Mouse (Mus musculus): ENCODE results near the gene Nop2. TPM values are rescaled to one million over a fixed set of nuclear protein-coding genes. Genes with fewer than 3 reads are reported as not detected.

Gene Nop2
- polyA plus RNA-seq, 1 experiment from 2014 or later: 48.6 TPM

DNA sequence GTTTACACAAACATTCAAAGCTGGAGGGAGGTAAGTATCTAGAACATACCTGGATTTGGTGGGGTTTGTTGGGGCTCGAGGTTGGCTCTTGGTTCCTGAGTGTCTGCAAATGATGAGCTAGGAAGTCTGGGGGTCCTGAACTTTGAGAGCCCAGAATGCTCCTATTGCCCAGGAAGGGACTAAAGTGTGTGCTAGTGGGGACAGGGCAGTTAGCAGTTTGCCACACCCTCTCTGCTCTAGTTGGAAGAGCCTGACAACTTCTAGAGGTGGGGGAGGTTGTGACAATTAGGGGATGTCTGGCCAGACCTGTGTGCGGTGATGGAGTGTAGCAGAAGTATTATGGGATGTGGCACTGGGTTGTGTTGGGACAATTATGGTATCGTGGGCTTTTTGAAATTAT lies 36.9 kb upstream of the Nop2 start:
- peak overlapping the region; percentile 95; the same call in 1 of the 2 replicates for H3K27ac ChIP-seq (ENCODE audit: low read depth, low read length)
- no peaks in the 10 kb centered on the region for H3K27me3 ChIP-seq (replicated peaks; ENCODE audit: control insufficient read depth, insufficient read depth, low read length)
- no peak for ATAC-seq
- no peaks in the 10 kb centered on the region for H3K36me3 ChIP-seq (ENCODE audit: control insufficient read depth, insufficient read depth, low read length)
- H3K4me2 ChIP-seq (ENCODE audit: low read length): no peak overlapping the region
- 65% methylated on average over 3 of the region's 3 CpGs for WGBS
- H3K9me3 ChIP-seq (ENCODE audit: control insufficient read depth, low read length): no peaks in the 10 kb centered on the region
- peaks cover 40% of the 10 kb centered on the region for H3K4me1 ChIP-seq (ENCODE audit: control insufficient read depth, insufficient read depth, low read depth, low read length)
- H3K9ac ChIP-seq (ENCODE audit: low read depth, low read length): no peak overlapping the region
- H3K4me3 ChIP-seq (ENCODE audit: low read length): no peak overlapping the region

DNA sequence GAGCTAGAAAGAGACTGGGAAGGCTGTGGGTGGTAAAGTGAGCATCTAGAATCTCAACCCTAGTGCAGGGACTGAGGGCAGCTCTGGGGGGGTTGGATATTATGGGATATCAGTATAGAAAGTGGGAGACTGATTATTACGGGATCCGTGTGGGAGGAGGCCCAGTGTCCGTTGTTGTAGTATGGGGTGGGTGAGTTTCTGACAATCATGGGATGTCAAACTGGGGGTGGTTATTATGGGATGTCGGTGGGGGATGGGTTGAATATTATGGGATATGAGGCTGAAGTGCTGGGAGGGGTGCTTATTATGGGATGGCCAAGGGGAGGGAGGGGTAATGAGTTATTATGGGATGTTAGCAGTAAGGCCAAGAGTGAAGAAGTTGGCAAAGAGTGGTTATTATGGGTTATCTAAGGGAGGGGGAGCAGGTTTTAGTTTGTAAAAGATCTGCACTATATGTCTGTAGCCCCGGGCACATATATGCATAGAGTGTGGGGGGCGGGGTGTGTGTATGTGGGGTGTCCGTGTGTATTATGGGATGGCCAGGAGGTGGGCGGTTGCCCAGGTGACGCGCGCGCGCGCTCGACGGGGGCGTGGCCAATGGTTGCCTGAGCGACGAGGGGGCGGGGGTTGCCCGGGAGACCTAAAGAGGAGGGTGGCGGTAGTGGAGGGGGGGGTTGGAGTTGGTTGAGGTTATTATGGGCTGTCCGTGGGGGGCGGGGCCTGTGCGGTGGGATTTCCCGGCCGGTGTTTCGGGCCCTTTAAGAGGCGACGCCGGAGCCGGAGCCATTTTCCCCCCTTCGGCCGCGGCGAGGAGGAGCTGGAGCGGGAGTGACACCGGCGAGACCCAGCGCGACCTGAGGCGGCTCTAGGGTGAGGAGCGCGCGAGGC lies 36.1 kb upstream of the Nop2 start, which contains the start of gene Chd4:
Gene Chd4, plus strand, starts transcription at position 591 of the 888 bp plus-strand sequence.
- H3K27ac ChIP-seq (ENCODE audit: low read depth, low read length): peak within 1 kb of the TSS; percentile 95
- H3K4me3 ChIP-seq (ENCODE audit: low read length): peak within 1 kb of the TSS; percentile 86
- no peaks in the 10 kb centered on the region for H3K9me3 ChIP-seq (ENCODE audit: control insufficient read depth, low read length)
- peak within 1 kb of the TSS; percentile 95 for H3K9ac ChIP-seq (ENCODE audit: low read depth, low read length)
- peak within 1 kb of the TSS; percentile 91 for H3K4me2 ChIP-seq (ENCODE audit: low read length)
- peak; percentile 79 for ATAC-seq
- H3K27me3 ChIP-seq (replicated peaks; ENCODE audit: control insufficient read depth, insufficient read depth, low read length): no peaks in the 10 kb centered on the region
- WGBS: 1% methylated on average over 44 of the region's 45 CpGs
- peaks cover 37% of the 10 kb centered on the region for H3K4me1 ChIP-seq (ENCODE audit: control insufficient read depth, insufficient read depth, low read depth, low read length)
- H3K36me3 ChIP-seq (ENCODE audit: control insufficient read depth, insufficient read depth, low read length): peaks cover 6% of the 10 kb centered on the region; the same call in 1 of the 2 replicates

DNA sequence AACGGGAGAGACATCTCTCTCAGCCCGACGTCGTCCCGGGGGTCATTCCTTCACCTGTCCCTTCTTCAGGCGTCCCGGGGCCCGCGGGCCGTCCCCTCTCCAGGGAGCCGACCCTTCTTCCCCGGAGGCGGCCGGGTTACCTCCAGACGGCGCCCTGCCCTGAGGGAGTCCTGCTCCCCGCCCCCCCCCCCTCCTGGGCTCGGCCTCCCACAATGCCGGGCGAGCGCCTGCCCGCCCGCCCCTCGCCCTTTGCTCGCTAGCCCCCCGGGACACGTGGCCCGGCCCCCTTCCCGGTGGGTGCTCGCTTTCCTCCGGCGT lies 35.5 kb upstream of the Nop2 start:
- Histone ChIP-seq H3K4me3 (ENCODE audit: low read length) (peak overlapping the region; percentile 86), H3K9ac (ENCODE audit: low read depth, low read length) (peak overlapping the region; percentile 95), H3K4me2 (ENCODE audit: low read length) (peak overlapping the region; percentile 91), H3K27me3 (replicated peaks; ENCODE audit: control insufficient read depth, insufficient read depth, low read length) (no peaks in the 10 kb centered on the region), H3K4me1 (ENCODE audit: control insufficient read depth, insufficient read depth, low read depth, low read length) (peaks cover 35% of the 10 kb centered on the region), H3K27ac (ENCODE audit: low read depth, low read length) (peak overlapping the region; percentile 95), H3K9me3 (ENCODE audit: control insufficient read depth, low read length) (no peaks in the 10 kb centered on the region), H3K36me3 (ENCODE audit: control insufficient read depth, insufficient read depth, low read length) (peaks cover 12% of the 10 kb centered on the region)
- ATAC-seq: no peak
- WGBS: 0% methylated on average over 20 of the region's 32 CpGs

DNA sequence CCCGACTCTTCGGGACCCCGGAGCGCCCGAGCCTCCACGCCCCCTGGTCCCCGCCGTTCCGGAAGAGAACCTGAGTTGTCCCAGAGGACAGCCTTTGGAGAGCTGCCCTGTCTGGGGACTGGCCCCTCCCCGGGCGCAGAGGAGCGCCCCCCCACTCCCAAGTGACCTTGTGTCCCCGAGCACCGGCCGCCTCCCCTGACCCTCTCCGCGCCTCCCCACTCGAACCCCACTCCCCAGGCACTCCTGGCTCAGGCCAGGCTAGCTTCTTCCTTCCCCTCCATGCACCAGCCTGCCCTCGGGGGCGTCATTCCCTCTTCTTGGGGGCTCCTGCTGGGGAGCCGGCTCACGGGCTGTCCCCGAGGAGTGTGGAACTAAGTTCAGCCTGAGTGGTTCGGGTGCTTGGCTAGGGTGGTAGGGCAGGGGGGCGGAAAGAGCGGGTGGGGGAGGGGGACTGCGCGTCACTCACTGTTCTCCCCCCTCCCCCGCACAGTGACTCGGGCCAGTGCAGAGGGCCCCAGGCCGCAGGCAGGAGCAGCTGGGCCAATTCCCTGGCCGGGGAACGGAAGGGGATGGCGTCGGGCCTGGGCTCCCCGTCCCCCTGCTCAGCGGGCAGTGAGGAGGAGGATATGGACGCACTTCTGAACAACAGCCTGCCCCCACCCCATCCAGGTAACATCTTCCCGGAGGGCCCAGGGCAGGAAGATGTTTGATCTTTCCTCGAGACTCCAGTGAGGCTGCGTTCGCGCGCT lies 34.9 kb upstream of the Nop2 start:
- Histone ChIP-seq H3K4me3 (ENCODE audit: low read length) (peak overlapping the region; percentile 86), H3K4me2 (ENCODE audit: low read length) (peak overlapping the region; percentile 91), H3K9ac (ENCODE audit: low read depth, low read length) (peak overlapping the region; percentile 95), H3K4me1 (ENCODE audit: control insufficient read depth, insufficient read depth, low read depth, low read length) (peaks cover 35% of the 10 kb centered on the region), H3K9me3 (ENCODE audit: control insufficient read depth, low read length) (no peaks in the 10 kb centered on the region), H3K27me3 (replicated peaks; ENCODE audit: control insufficient read depth, insufficient read depth, low read length) (no peaks in the 10 kb centered on the region), H3K27ac (ENCODE audit: low read depth, low read length) (peak overlapping the region; percentile 95), H3K36me3 (ENCODE audit: control insufficient read depth, insufficient read depth, low read length) (peaks cover 17% of the 10 kb centered on the region)
- WGBS: 0% methylated on average over 40 of the region's 44 CpGs
- ATAC-seq: peak; percentile 48

DNA sequence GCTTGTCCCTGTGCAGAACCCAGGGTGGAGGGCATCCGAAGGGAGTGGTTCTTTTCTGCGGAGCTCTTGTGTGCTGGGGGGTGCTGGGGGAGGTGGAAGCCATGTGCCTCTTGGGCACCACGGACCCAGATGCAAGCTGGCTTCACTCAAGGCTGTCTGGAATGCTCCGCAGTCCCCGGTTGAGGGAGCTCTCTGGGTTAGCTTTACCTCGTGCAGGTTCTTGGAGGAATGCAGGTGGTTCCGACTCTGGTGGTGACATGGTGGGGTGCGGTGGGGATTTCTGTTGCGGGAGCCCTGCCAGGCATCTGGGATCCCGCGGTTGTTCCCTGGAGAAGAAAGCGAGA lies 34.4 kb upstream of the Nop2 start:
- ATAC-seq: peak; percentile 5
- 1% methylated on average over 12 of the region's 12 CpGs for WGBS
- peak overlapping the region; percentile 91 for H3K4me2 ChIP-seq (ENCODE audit: low read length)

DNA sequence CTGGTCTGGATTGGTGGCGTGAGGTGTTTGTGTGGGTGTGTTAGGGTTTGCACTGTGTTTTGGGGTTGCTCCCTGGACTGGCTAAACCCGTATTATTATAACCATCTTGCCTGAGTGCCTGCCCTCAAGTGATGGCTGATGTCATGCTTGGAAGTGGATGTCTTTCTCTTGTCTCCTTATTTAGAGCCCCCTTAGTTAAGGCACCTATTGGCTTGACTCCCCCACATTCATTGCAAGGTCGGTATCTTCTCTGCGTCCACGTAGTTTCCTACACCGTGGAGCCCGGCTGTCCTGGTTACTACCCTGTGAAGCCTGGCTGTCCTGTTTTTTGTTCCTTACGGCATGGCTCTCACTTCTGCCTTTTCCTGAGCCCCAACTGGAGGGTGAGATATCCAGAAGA lies 33.8 kb upstream of the Nop2 start:
- ATAC-seq: no peak
- Histone ChIP-seq H3K4me1 (ENCODE audit: control insufficient read depth, insufficient read depth, low read depth, low read length) (peaks cover 35% of the 10 kb centered on the region), H3K27me3 (replicated peaks; ENCODE audit: control insufficient read depth, insufficient read depth, low read length) (no peaks in the 10 kb centered on the region), H3K4me2 (ENCODE audit: low read length) (peak overlapping the region; percentile 91), H3K27ac (ENCODE audit: low read depth, low read length) (no peak overlapping the region), H3K9ac (ENCODE audit: low read depth, low read length) (peak overlapping the region; percentile 95), H3K9me3 (ENCODE audit: control insufficient read depth, low read length) (no peaks in the 10 kb centered on the region), H3K36me3 (ENCODE audit: control insufficient read depth, insufficient read depth, low read length) (peaks cover 27% of the 10 kb centered on the region), H3K4me3 (ENCODE audit: low read length) (peak overlapping the region; percentile 86)
- 51% methylated on average over 8 of the region's 8 CpGs for WGBS

More for the DNA sequence above, 34.4 kb upstream of the Nop2 start:
- Histone ChIP-seq H3K9me3 (ENCODE audit: control insufficient read depth, low read length) (no peaks in the 10 kb centered on the region), H3K4me1 (ENCODE audit: control insufficient read depth, insufficient read depth, low read depth, low read length) (peaks cover 35% of the 10 kb centered on the region), H3K4me3 (ENCODE audit: low read length) (peak overlapping the region; percentile 86), H3K27ac (ENCODE audit: low read depth, low read length) (peak overlapping the region; percentile 95), H3K36me3 (ENCODE audit: control insufficient read depth, insufficient read depth, low read length) (peaks cover 20% of the 10 kb centered on the region), H3K9ac (ENCODE audit: low read depth, low read length) (peak overlapping the region; percentile 95), H3K27me3 (replicated peaks; ENCODE audit: control insufficient read depth, insufficient read depth, low read length) (no peaks in the 10 kb centered on the region)

DNA sequence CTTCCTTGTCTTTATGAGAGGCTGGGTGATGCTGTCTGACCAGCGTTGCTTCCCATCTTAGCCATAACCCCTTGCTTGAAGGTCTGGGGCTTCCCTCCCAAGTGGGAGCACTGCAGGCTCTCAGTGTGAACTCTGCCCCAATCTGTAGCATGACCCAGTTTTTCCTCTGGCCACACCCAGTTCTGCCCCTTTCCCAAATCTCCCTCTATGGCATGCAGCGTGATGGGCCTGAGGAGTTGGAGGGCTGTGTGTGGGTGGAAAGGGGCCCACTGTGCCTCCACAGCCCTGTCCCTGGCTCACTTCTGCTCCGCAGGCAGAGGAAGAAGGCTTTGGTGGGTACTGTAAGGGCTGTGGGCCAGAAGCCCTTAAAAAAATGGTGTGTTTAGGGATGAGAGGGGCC lies 33.2 kb upstream of the Nop2 start:
- no peaks in the 10 kb centered on the region for H3K9me3 ChIP-seq (ENCODE audit: control insufficient read depth, low read length)
- H3K36me3 ChIP-seq (ENCODE audit: control insufficient read depth, insufficient read depth, low read length): peaks cover 28% of the 10 kb centered on the region
- peak overlapping the region; percentile 86 for H3K4me3 ChIP-seq (ENCODE audit: low read length)
- H3K4me1 ChIP-seq (ENCODE audit: control insufficient read depth, insufficient read depth, low read depth, low read length): peaks cover 35% of the 10 kb centered on the region
- H3K4me2 ChIP-seq (ENCODE audit: low read length): peak overlapping the region; percentile 91
- ATAC-seq: no peak
- peak overlapping the region; percentile 95 for H3K9ac ChIP-seq (ENCODE audit: low read depth, low read length)
- H3K27ac ChIP-seq (ENCODE audit: low read depth, low read length): peak overlapping the region; percentile 14; the same call in 1 of the 2 replicates
- no peaks in the 10 kb centered on the region for H3K27me3 ChIP-seq (replicated peaks; ENCODE audit: control insufficient read depth, insufficient read depth, low read length)
- WGBS: 34% methylated on average over 3 of the region's 3 CpGs

DNA sequence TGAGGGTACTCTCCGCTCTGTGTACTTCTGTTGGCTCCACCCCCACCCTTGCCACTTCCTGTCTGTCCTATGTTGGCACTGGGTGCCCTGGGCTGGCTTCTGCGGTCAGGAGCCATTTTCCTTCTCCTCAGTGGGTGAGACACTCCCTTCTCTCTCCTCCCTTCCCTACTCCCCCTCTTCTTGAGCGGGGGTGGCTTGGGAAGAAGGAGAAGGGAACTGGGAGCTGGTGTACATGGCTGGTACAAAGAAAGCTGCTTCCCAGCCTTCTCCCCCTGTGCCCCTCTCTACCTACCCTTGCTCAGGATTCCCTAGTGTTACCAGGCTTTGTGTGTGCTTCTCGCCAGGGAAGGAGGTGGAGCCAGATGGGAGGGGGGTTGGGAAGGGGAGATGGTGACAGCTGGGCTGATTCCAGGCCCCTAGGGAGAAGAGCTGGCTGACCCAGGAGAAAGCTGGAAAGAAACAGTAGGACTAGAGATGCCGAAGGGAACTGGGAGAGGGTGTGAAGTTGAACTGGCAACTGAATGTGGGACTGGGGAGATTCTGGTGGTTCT lies 32.2 kb upstream of the Nop2 start:
- H3K4me2 ChIP-seq (ENCODE audit: low read length): peak overlapping the region; percentile 91
- no peaks in the 10 kb centered on the region for H3K9me3 ChIP-seq (ENCODE audit: control insufficient read depth, low read length)
- 26% methylated on average over 4 of the region's 5 CpGs for WGBS
- H3K36me3 ChIP-seq (ENCODE audit: control insufficient read depth, insufficient read depth, low read length): peaks cover 29% of the 10 kb centered on the region
- peak overlapping the region; percentile 19 for H3K9ac ChIP-seq (ENCODE audit: low read depth, low read length)
- no peaks in the 10 kb centered on the region for H3K27me3 ChIP-seq (replicated peaks; ENCODE audit: control insufficient read depth, insufficient read depth, low read length)
- peak overlapping the region; percentile 16 for H3K4me3 ChIP-seq (ENCODE audit: low read length)
- peak overlapping the region; percentile 72 for H3K27ac ChIP-seq (ENCODE audit: low read depth, low read length)
- peaks cover 35% of the 10 kb centered on the region for H3K4me1 ChIP-seq (ENCODE audit: control insufficient read depth, insufficient read depth, low read depth, low read length)
- no peak for ATAC-seq

DNA sequence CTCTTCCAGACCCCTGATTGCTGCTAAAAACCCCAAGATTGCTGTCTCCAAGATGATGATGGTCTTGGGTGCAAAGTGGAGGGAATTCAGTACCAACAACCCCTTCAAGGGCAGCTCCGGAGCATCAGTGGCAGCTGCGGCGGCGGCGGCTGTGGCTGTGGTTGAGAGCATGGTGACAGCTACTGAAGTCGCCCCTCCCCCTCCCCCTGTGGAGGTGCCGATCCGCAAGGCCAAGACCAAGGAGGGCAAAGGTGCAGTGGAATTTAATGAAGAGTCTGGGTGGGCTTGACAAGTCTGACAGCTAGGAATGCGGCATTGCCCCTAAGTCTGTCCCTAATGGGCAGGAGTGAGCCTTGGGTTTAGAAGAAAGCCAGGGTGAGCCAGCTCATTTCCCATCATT lies 30.3 kb upstream of the Nop2 start:
- H3K27me3 ChIP-seq (replicated peaks; ENCODE audit: control insufficient read depth, insufficient read depth, low read length): no peaks in the 10 kb centered on the region
- no peak overlapping the region for H3K4me3 ChIP-seq (ENCODE audit: low read length)
- no peak for ATAC-seq
- H3K27ac ChIP-seq (ENCODE audit: low read depth, low read length): no peak overlapping the region
- peaks cover 31% of the 10 kb centered on the region for H3K4me1 ChIP-seq (ENCODE audit: control insufficient read depth, insufficient read depth, low read depth, low read length)
- no peak overlapping the region for H3K9ac ChIP-seq (ENCODE audit: low read depth, low read length)
- WGBS: 79% methylated on average over 7 of the region's 9 CpGs
- no peaks in the 10 kb centered on the region for H3K9me3 ChIP-seq (ENCODE audit: control insufficient read depth, low read length)
- no peak overlapping the region for H3K4me2 ChIP-seq (ENCODE audit: low read length)
- peaks cover 44% of the 10 kb centered on the region for H3K36me3 ChIP-seq (ENCODE audit: control insufficient read depth, insufficient read depth, low read length)
